Mouse (Mus musculus) gastrocnemius, postnatal 36 days (tissue): ENCODE measurements at regions not wholly inside any gene's neighbourhood (a gene's known extent, or its start where the extent isn't known, plus 50 kb on each side); places are given as distances from the start of the nearest gene placed in this dataset.

Source experiments
- DNase-seq, 2 experiments: peaks; one replicate each; pipeline ENCODE4 v3.0.0; 2022
- intact Hi-C: fragments of 180-260 bp; cut with DNase I; formaldehyde crosslinking; loops from one replicate; pipeline ENCODE4 v1.15.1; 2025

GRCm38 (mm10) chrX:99595493-99595892 lies 124.4 kb upstream of the Pja1 start:
- no peak for DNase-seq
- intact Hi-C loops = no loop called here

- intact Hi-C loops = no loop called here
- DNase-seq = no peak
Measured at GRCm38 (mm10) chrX:99593872-99594487, 122.9 kb upstream of the Pja1 start.

- DNase-seq = no peak
- intact Hi-C loops = no loop called here
Measured at GRCm38 (mm10) chrX:99592980-99593379, 121.9 kb upstream of the Pja1 start.

GRCm38 (mm10) chrX:99587284-99587683 lies 116.2 kb upstream of the Pja1 start:
- no peak for DNase-seq
- intact Hi-C loops = no loop called here

- no peak for DNase-seq
- intact Hi-C loops = no loop called here
Measured at GRCm38 (mm10) chrX:99586282-99586681, 115.2 kb upstream of the Pja1 start.

GRCm38 (mm10) chrX:99585703-99586102 lies 114.6 kb upstream of the Pja1 start:
- DNase-seq = no peak
- intact Hi-C loops = no loop called here

GRCm38 (mm10) chrX:99582611-99583010 lies 111.5 kb upstream of the Pja1 start:
- intact Hi-C loops = no loop called here
- DNase-seq = no peak

- intact Hi-C loops = no loop called here
- no peak for DNase-seq
Measured at GRCm38 (mm10) chrX:99581632-99582466, 110.8 kb upstream of the Pja1 start.

- no peak for DNase-seq
- intact Hi-C loops = no loop called here
Measured at GRCm38 (mm10) chrX:99579206-99579605, 108.1 kb upstream of the Pja1 start.

- DNase-seq = no peak
- intact Hi-C loops = no loop called here
Measured at GRCm38 (mm10) chrX:99578796-99579195, 107.7 kb upstream of the Pja1 start.

- intact Hi-C loops = no loop called here
Measured at GRCm38 (mm10) chrX:99575105-99575504, 104.0 kb upstream of the Pja1 start.

GRCm38 (mm10) chrX:99574441-99575103 lies 103.5 kb upstream of the Pja1 start:
- peak in 1 of 2 experiments; percentile 19 for DNase-seq
- intact Hi-C loops = loop anchor here (5.0 kb wide), 1 partner anchor 442 kb away; no protein-coding TSS in a partner anchor

More at GRCm38 (mm10) chrX:99575105-99575504, 104.0 kb upstream of the Pja1 start:
- no peak for DNase-seq

GRCm38 (mm10) chrX:99570161-99570560 lies 99.1 kb upstream of the Pja1 start:
- no peak for DNase-seq
- intact Hi-C loops = loop anchor here (5.0 kb wide), 1 partner anchor 438 kb away; no protein-coding TSS in a partner anchor

GRCm38 (mm10) chrX:99568244-99568643 lies 97.2 kb upstream of the Pja1 start:
- intact Hi-C loops = no loop called here
- no peak for DNase-seq

GRCm38 (mm10) chrX:99567367-99568164 lies 96.5 kb upstream of the Pja1 start:
- intact Hi-C loops = no loop called here
- DNase-seq = no peak

GRCm38 (mm10) chrX:99561995-99562394 lies 90.9 kb upstream of the Pja1 start:
- intact Hi-C loops = no loop called here
- DNase-seq = no peak

- intact Hi-C loops = no loop called here
- DNase-seq = no peak
Measured at GRCm38 (mm10) chrX:99560699-99561098, 89.6 kb upstream of the Pja1 start.

- no peak for DNase-seq
- intact Hi-C loops = no loop called here
Measured at GRCm38 (mm10) chrX:99556876-99557354, 85.8 kb upstream of the Pja1 start.

GRCm38 (mm10) chrX:99555976-99556781 lies 85.1 kb upstream of the Pja1 start:
- intact Hi-C loops = no loop called here
- no peak for DNase-seq

- intact Hi-C loops = no loop called here
- DNase-seq = no peak
Measured at GRCm38 (mm10) chrX:99552778-99553177, 81.7 kb upstream of the Pja1 start.
